Mouse (Mus musculus): ENCODE data around the gene Adk. TPM values are rescaled to one million over a fixed set of nuclear protein-coding genes. Genes with fewer than 3 reads are reported as not detected.

Gene Adk
- total and polyA plus RNA-seq, 3 experiments: 69.0 to 479 (median 102) TPM

- H3K4me3 ChIP-seq (ENCODE audit: control insufficient read depth in 1 of 2, insufficient read depth in 1 of 2, low read depth in 2 of 2, low read length in 2 of 2): no peak overlapping the region
- H3K79me2 ChIP-seq (ENCODE audit: control insufficient read depth, insufficient read depth, low read length, poor library complexity): no peaks in the 10 kb centered on the region
- H3K27ac ChIP-seq (ENCODE audit: control insufficient read depth, low read depth, low read length): no peak overlapping the region
- no peak overlapping the region for H3K9ac ChIP-seq (ENCODE audit: control insufficient read depth, low read depth, low read length, poor library complexity, severe bottlenecking)
- no peak for DNase-seq (ENCODE audit: low read depth, low spot score)
- TF ChIP-seq RCOR1 (IDR thresholded peaks at IDR 0.05; ENCODE audit: low read depth, low read length) (no peak), ZKSCAN1 (IDR thresholded peaks at IDR 0.05; ENCODE audit: low read depth, low read length) (no peak), MYB (IDR thresholded peaks at IDR 0.05; ENCODE audit: low read depth, low read length) (no peak), MAFK (IDR thresholded peaks at IDR 0.05; ENCODE audit: borderline replicate concordance, low read depth, low read length) (no peak)
- H3K36me3 ChIP-seq (ENCODE audit: control insufficient read depth in 1 of 2, insufficient read depth in 2 of 2, low read length in 2 of 2): no peaks in the 10 kb centered on the region
- no peaks in the 10 kb centered on the region for H3K27me3 ChIP-seq (ENCODE audit: control insufficient read depth in 1 of 2, insufficient read depth in 2 of 2, low read length in 2 of 2)
- H3K4me1 ChIP-seq (ENCODE audit: control insufficient read depth in 1 of 2, insufficient read depth in 2 of 2, low read length in 2 of 2): no peaks in the 10 kb centered on the region
- no peaks in the 10 kb centered on the region for H3K9me3 ChIP-seq (replicated peaks; ENCODE audit: insufficient read depth, low read length)
These were observed 437.8 kb downstream of the Adk start for GRCm38 (mm10) chr14:21490141-21490540.

Other genes with a start within 250 kb of the Adk start
- gene Plau, start 215.9 kb upstream of the Adk start, total RNA-seq (2012; rRNA removed): not detected in 2 replicates
- under 1 TPM in 1 of 2 experiments, not detected in 1; 0.04 TPM for gene Plau, start 215.9 kb upstream of the Adk start, polyA plus RNA-seq (2012; ENCODE audit: insufficient read depth in 1 of 2, insufficient read length in 2 of 2, low read depth in 1 of 2, low replicate concordance in 2 of 2, missing spikeins in 1 of 2)
- gene Vcl, start 123.2 kb upstream of the Adk start, total RNA-seq (2012; rRNA removed): 11.7 and 14.7 TPM in 2 replicates
- 10 to 100 TPM in 1 of 2 experiments, not detected in 1; 30.3 TPM for gene Vcl, start 123.2 kb upstream of the Adk start, polyA plus RNA-seq (2012; ENCODE audit: insufficient read depth in 1 of 2, insufficient read length in 2 of 2, low read depth in 1 of 2, low replicate concordance in 2 of 2, missing spikeins in 1 of 2)
- gene Ap3m1, start 66 bp upstream of the Adk start, total RNA-seq (2012; rRNA removed): 27.9 and 31.8 TPM in 2 replicates
- gene Ap3m1, start 66 bp upstream of the Adk start, polyA plus RNA-seq (2012; ENCODE audit: insufficient read depth in 1 of 2, insufficient read length in 2 of 2, low read depth in 1 of 2, low replicate concordance in 2 of 2, missing spikeins in 1 of 2): 10 to 100 TPM in 1 of 2 experiments, not detected in 1; 47.4 TPM